Mouse (Mus musculus) C2C12 (cell line): ENCODE data around the gene B230104I21Rik. TPM values are rescaled to one million over a fixed set of nuclear protein-coding genes. Genes with fewer than 3 reads are reported as not detected.

Source experiments
- H3K27me3 ChIP-seq: one replicate; pipeline ENCODE4 v1.6.1; 2011; ENCODE audit not compliant: control insufficient read depth, insufficient read depth, insufficient read length
- H3K36me3 ChIP-seq: one replicate; pipeline ENCODE4 v1.6.1; 2011; ENCODE audit not compliant: control insufficient read depth, insufficient read depth
- H3K4me3 ChIP-seq: one replicate; pipeline ENCODE4 v1.5.1; 2011; ENCODE audit warnings: mild to moderate bottlenecking, control low read depth; ENCODE audit not compliant: poor library complexity, insufficient read depth, severe bottlenecking
- H3K79me2 ChIP-seq: one replicate; pipeline ENCODE4 v1.6.1; 2011; ENCODE audit not compliant: control insufficient read depth, insufficient read depth
- H3K79me3 ChIP-seq: one replicate; pipeline ENCODE4 v1.6.1; 2011; ENCODE audit warnings: low read depth, control low read depth
- H3ac ChIP-seq: one replicate; pipeline ENCODE3; 2011; ENCODE audit warnings: low read depth; ENCODE audit not compliant: control insufficient read depth, insufficient read length
- CEBPB ChIP-seq: IDR thresholded peaks from one replicate; pipeline ENCODE4 v1.6.1; 2011; ENCODE audit warnings: low read depth, mild to moderate bottlenecking, control low read depth, moderate library complexity
- CTCF ChIP-seq: IDR thresholded peaks from one replicate; pipeline ENCODE4 v1.5.1; 2011; ENCODE audit not compliant: control insufficient read depth, insufficient read depth, insufficient read length
- FOSL1 ChIP-seq: IDR thresholded peaks from one replicate; pipeline ENCODE4 v1.8.0; 2011; ENCODE audit warnings: mild to moderate bottlenecking, low read length; ENCODE audit not compliant: poor library complexity, insufficient read depth, severe bottlenecking
- MAX ChIP-seq: IDR thresholded peaks from one replicate; pipeline ENCODE4 v1.6.1; 2011; ENCODE audit warnings: mild to moderate bottlenecking, control low read depth
- MYOD1 ChIP-seq: IDR thresholded peaks from one replicate; pipeline ENCODE4 v1.6.1; 2011; ENCODE audit warnings: low read depth; ENCODE audit not compliant: control insufficient read depth, insufficient read length
- MYOG ChIP-seq: IDR thresholded peaks from one replicate; pipeline ENCODE4 v1.6.1; 2011; ENCODE audit not compliant: control insufficient read depth, insufficient read length; ENCODE audit errors: extremely low read depth
- USF1 ChIP-seq: IDR thresholded peaks from one replicate; pipeline ENCODE4 v1.6.1; 2011; ENCODE audit warnings: low read depth, mild to moderate bottlenecking, control low read depth, moderate library complexity
- polyA plus RNA-seq: library from polyadenylated mRNA; unstranded; fragments of >200 nt; fragmentation: generic; extraction: Trizol; gene quantifications from one replicate; pipeline ENCODE4 v1.2.1, GENCODE M21; 2012; ENCODE audit warnings: missing spikeins

B230104I21Rik gene
- polyA plus RNA-seq, 1 experiment: not detected

DNA sequence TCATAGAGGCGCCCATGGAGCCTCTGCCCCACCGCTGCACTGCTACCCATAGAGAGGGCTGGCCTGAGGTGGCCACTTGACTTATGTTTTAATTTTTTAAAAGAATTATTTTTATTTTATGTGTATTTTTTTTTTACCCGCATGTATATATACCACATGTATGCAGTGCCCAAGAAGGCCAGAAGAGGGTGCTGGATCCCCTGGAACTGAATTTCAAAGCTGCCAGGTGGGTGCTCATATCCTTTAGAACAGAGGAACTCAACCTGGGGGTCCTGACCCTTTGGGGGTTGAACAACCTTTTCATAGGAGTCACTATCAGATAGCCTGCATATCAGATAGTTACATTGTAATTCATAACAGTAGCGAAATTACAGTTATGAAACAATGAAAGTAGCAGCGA lies 19.5 kb downstream of the B230104I21Rik start:
- Histone ChIP-seq H3K27me3 (no peaks in the 10 kb centered on the region), H3K79me3 (no peaks in the 10 kb centered on the region), H3K4me3 (no peak overlapping the region), H3K79me2 (no peaks in the 10 kb centered on the region), H3K36me3 (no peaks in the 10 kb centered on the region), H3ac (no peak overlapping the region)
- TF ChIP-seq CTCF (no peak), FOSL1 (no peak), CEBPB (no peak), MAX (no peak), MYOG (no peak), MYOD1 (no peak), USF1 (no peak)

DNA sequence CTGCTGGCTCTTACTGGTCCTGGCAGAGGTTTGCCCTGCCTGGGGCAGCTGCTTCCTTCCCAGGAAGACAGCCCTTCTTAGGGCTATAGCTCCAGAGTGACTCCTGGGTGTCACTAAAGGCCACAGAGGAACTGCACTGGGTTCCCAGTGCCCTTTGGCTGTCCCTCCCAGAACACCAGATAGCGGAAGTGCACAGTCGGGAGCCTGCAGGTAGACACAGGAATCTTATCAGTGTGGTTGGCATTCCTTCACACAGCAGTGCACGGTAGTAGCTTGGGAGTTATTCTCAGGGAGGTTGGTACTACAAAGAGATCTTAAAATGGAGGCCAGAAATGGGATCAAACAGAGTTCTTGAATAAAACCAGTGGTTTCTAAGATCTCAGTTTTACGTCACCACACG lies 22.4 kb downstream of the B230104I21Rik start:
- no peak for TF ChIP-seq MAX
- TF ChIP-seq MYOD1: no peak
- no peak for TF ChIP-seq CTCF
- TF ChIP-seq FOSL1: no peak
- TF ChIP-seq USF1: no peak
- Histone ChIP-seq H3K36me3 (no peaks in the 10 kb centered on the region), H3K79me2 (no peaks in the 10 kb centered on the region), H3K4me3 (no peak overlapping the region), H3K79me3 (no peaks in the 10 kb centered on the region), H3K27me3 (no peaks in the 10 kb centered on the region), H3ac (no peak overlapping the region)

DNA sequence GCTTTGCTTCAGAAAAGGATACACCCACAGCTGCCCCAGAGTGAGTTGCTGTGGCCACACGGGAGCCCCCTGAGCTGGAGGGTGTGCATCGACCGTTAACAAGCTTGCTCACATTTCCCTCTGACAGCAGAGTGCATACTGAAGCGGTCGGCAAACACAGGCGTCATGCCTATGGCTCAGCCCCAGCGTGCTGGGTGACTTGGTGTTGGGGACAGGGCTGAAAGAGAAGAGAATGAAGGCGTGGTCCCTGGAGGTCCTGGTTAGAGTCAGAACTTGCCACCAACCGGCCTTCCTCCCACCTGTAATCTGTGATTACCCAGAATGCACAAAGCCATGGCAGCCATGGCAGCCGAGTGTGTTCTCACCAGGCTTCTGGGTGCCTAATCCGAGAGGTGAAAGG lies 22.9 kb downstream of the B230104I21Rik start:
- Histone ChIP-seq H3K36me3 (no peaks in the 10 kb centered on the region), H3ac (no peak overlapping the region), H3K79me2 (no peaks in the 10 kb centered on the region), H3K27me3 (no peaks in the 10 kb centered on the region), H3K4me3 (no peak overlapping the region), H3K79me3 (no peaks in the 10 kb centered on the region)
- no peak for TF ChIP-seq MYOD1

GRCm38 (mm10) chr4:154359762-154360300 lies 23.9 kb downstream of the B230104I21Rik start:
- Histone ChIP-seq H3K79me2 (no peaks in the 10 kb centered on the region), H3K79me3 (no peaks in the 10 kb centered on the region), H3ac (no peak overlapping the region), H3K27me3 (no peaks in the 10 kb centered on the region), H3K4me3 (no peak overlapping the region), H3K36me3 (no peaks in the 10 kb centered on the region)
- TF ChIP-seq CEBPB: no peak
- TF ChIP-seq MAX: no peak
- TF ChIP-seq MYOG: no peak
- no peak for TF ChIP-seq CTCF
- TF ChIP-seq USF1: no peak
- no peak for TF ChIP-seq MYOD1
- no peak for TF ChIP-seq FOSL1

GRCm38 (mm10) chr4:154360441-154360840 lies 24.5 kb downstream of the B230104I21Rik start:
- H3K79me2 ChIP-seq: no peaks in the 10 kb centered on the region

DNA sequence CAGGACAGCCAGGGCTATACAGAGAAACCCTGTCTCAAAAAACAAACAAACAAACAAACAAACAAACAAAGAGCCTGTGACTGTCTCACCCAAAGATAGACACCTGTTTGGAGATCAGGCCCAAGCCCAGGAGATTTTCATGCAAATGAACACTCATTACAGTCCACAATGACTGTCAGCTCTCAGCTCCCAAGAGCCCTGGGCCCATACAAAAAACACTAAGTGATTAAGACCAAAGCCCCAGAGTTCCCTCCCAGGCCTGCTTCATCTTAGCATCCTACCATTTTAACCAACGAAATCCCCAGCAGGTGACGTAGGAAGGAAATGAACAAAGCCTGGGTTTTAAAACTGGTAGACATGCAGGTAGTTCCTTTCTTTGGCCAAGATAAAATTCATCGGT lies 24.9 kb downstream of the B230104I21Rik start:
- TF ChIP-seq MYOG (no peak), MYOD1 (no peak), FOSL1 (no peak), MAX (no peak), CEBPB (no peak), CTCF (no peak), USF1 (no peak)
- H3K36me3 ChIP-seq: no peaks in the 10 kb centered on the region
- no peak overlapping the region for H3K4me3 ChIP-seq

More at GRCm38 (mm10) chr4:154360441-154360840, 24.5 kb downstream of the B230104I21Rik start:
- Histone ChIP-seq H3K36me3 (no peaks in the 10 kb centered on the region), H3K79me3 (no peaks in the 10 kb centered on the region), H3K4me3 (no peak overlapping the region), H3ac (no peak overlapping the region), H3K27me3 (no peaks in the 10 kb centered on the region)
- TF ChIP-seq MAX: no peak
- no peak for TF ChIP-seq USF1
- TF ChIP-seq MYOG: no peak
- TF ChIP-seq CEBPB: no peak
- no peak for TF ChIP-seq CTCF
- no peak for TF ChIP-seq MYOD1

More for the DNA sequence above, 24.9 kb downstream of the B230104I21Rik start:
- Histone ChIP-seq H3K79me3 (no peaks in the 10 kb centered on the region), H3K79me2 (no peaks in the 10 kb centered on the region), H3ac (no peak overlapping the region), H3K27me3 (no peaks in the 10 kb centered on the region)
